Comparison of ENCODE assay signal across 9 mouse cellular contexts in the genomic region with DNA sequence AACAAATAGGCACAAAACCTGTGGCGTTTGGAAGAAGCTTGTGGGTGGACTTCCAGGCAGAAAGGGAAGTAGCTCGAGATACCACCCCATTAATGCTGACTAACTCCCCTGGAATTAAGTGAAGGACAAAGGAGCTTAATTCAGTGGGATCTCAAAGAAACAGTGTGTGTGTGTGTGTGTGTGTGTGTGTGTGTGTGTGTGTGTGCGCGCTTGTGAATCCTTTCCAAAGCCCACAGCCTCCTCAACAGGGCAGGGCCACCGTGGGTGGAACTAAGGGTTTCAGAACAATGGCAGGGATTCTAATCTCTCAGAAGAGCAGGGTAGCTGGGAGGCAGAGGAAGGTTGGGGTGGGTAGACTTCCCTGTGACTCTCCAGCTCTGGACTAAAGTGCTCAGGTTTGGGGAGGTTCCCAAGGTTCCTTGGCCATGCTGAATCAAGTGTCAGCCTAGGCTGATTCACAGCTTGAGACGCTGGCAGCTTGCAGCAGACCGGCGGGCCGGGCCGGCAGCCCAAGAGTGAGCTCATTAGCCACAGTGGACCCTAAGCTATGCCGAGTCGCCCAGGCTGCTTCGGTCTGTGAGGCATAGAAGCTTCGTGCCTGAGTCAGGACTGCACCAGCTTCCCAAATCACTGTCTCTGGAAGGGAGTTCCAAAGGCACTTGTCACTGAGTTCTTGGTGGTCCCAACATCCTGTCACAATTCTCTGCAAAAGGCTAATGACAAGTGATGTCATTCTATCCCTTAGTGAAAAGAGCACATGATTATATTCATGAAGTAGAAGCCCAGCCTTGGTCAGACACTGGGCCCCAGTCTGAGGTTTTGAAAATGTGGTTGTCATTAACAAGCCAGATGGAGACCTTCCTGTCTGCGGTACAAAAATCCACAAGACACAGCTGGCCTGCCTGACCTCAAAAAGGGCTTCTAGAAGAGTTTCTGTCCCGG. TPM values are rescaled to one million over a fixed set of nuclear protein-coding genes. Genes with fewer than 3 reads are reported as not detected.
A peak's percentile ranks its signal among the peaks of the same experiment; 100 is the strongest.
DNase-seq lines count a peak whose midpoint lies in the region; ATAC-seq and TF ChIP-seq lines count a peak whose summit lies in the region.
"Had no signal": no experiment of that assay in that cellular context is flagged by ENCODE, and none has a peak within 500 bp of the region (broad histone marks: within the 10 kb centered on the region; RNA-seq: fewer than 3 reads in every experiment).

No protein-coding gene starts in this region.

- TF ChIP-seq EP300 in CH12.LX (IDR thresholded peaks at IDR 0.05; ENCODE audit: low read length): peak; percentile 78
- no peak for TF ChIP-seq EP300 in heart, postnatal 0 days (IDR thresholded peaks at IDR 0.05; ENCODE audit: low read depth)

- peaks cover 8 to 31% of the 10 kb centered on the region in 2 experiments; a peak in 3 of 4 replicates for H3K4me1 ChIP-seq in CH12.LX (ENCODE audit: control insufficient read depth in 1 of 2, insufficient read depth in 2 of 2)
- H3K4me1 ChIP-seq in heart, postnatal 0 days (ENCODE audit: control insufficient read depth, insufficient read depth): peaks cover 12% of the 10 kb centered on the region; the same call in 1 of the 2 replicates
- no peaks in the 10 kb centered on the region; the same call in 1 of the 2 replicates for H3K4me1 ChIP-seq in neural tube, embryonic 11.5 days (ENCODE audit: control insufficient read depth, insufficient read depth, low read length)
- H3K4me1 ChIP-seq in kidney, adult 2 months (ENCODE audit: control insufficient read depth, insufficient read depth, low read length): no peaks in the 10 kb centered on the region; the same call in 1 of the 2 replicates

- dilution Hi-C loops in CH12.LX (cut with MboI; ENCODE audit: extremely low pct_ligation_motif_present, extremely low pct_unique_long_range_greater_than_20kb, low sequenced_read_pairs): no loop called here

- no peak overlapping the region for H3K4me3 ChIP-seq in CH12.LX (replicated peaks in 1 of 3; ENCODE audit: low read depth in 2 of 3, low read length in 2 of 3, poor library complexity in 1 of 3)
- no peak overlapping the region for H3K4me3 ChIP-seq in heart, postnatal 0 days (ENCODE audit: low read depth, low read length)
- no peak overlapping the region for H3K4me3 ChIP-seq in neural tube, embryonic 11.5 days (ENCODE audit: low read depth, low read length)
- no peak overlapping the region for H3K4me3 ChIP-seq in kidney, adult 2 months (ENCODE audit: insufficient read depth, low read depth, low read length)

- H3K36me3 ChIP-seq in CH12.LX (replicated peaks in 1 of 2; ENCODE audit: control insufficient read depth in 1 of 2, insufficient read depth in 1 of 2, low read length in 1 of 2): no peaks in the 10 kb centered on the region
- H3K36me3 ChIP-seq in heart, postnatal 0 days (replicated peaks; ENCODE audit: control insufficient read depth, insufficient read depth, low read length): no peaks in the 10 kb centered on the region
- no peaks in the 10 kb centered on the region for H3K36me3 ChIP-seq in neural tube, embryonic 11.5 days (ENCODE audit: control insufficient read depth, insufficient read depth, low read length)
- no peaks in the 10 kb centered on the region for H3K36me3 ChIP-seq in kidney, adult 2 months (ENCODE audit: control insufficient read depth, insufficient read depth, low read length)

- TF ChIP-seq CTCF in CH12.LX (conservative IDR thresholded peaks at IDR 0.05 in 1 of 2, IDR thresholded peaks at IDR 0.05 in 1 of 2; ENCODE audit: low read depth in 2 of 2, low read length in 2 of 2): no peak
- no peak for TF ChIP-seq CTCF in heart, postnatal 0 days (IDR thresholded peaks at IDR 0.05; ENCODE audit: low read depth)
- TF ChIP-seq CTCF in kidney, adult 2 months (conservative IDR thresholded peaks at IDR 0.05; ENCODE audit: insufficient read depth, insufficient read length, low read depth, low read length): no peak

- H3K27me3 ChIP-seq in CH12.LX (replicated peaks): peaks cover 3% of the 10 kb centered on the region
- no peaks in the 10 kb centered on the region for H3K27me3 ChIP-seq in heart, postnatal 0 days (ENCODE audit: control insufficient read depth, insufficient read depth, low read length)
- no peaks in the 10 kb centered on the region for H3K27me3 ChIP-seq in neural tube, embryonic 11.5 days (ENCODE audit: control insufficient read depth, insufficient read depth, low read length)
- no peaks in the 10 kb centered on the region for H3K27me3 ChIP-seq in kidney, adult 2 months (replicated peaks; ENCODE audit: control insufficient read depth, insufficient read depth, low read length)

- TF ChIP-seq RAD21 in CH12.LX (IDR thresholded peaks at IDR 0.05; ENCODE audit: low read depth, low read length): no peak

- peak; percentile 40 for ATAC-seq in heart, postnatal 0 days (ENCODE audit: insufficient read depth, low read depth)
- ATAC-seq in neural tube, embryonic 11.5 days (ENCODE audit: insufficient read depth, low FRiP score, low TSS enrichment): no peak

- H3K79me2 ChIP-seq in CH12.LX (replicated peaks; ENCODE audit: control insufficient read depth, extremely low read depth, insufficient read depth, poor library complexity, severe bottlenecking): no peaks in the 10 kb centered on the region

- TF ChIP-seq POLR2A in CH12.LX (IDR thresholded peaks at IDR 0.05; ENCODE audit: low read depth, low read length): no peak
- TF ChIP-seq POLR2A in kidney, adult 2 months (IDR thresholded peaks at IDR 0.05; ENCODE audit: low read depth, low read length): no peak

- no peak overlapping the region for H3K27ac ChIP-seq in CH12.LX (ENCODE audit: insufficient read depth, low read depth)
- peak overlapping the region; percentile 35 for H3K27ac ChIP-seq in heart, postnatal 0 days (ENCODE audit: low read depth)
- H3K27ac ChIP-seq in neural tube, embryonic 11.5 days (ENCODE audit: low read depth, low read length): no peak overlapping the region
- no peak overlapping the region for H3K27ac ChIP-seq in kidney, adult 2 months (ENCODE audit: insufficient read depth, low read depth, low read length)
- H3K27ac ChIP-seq: macrophage had no signal

- in situ Hi-C loops in CH12.LX (cut with MboI; ENCODE audit: low pct_ligation_motif_present, low pct_unique_long_range_greater_than_20kb, low sequenced_read_pairs): loop anchor here (25.0 kb wide), 1 partner anchor 735 kb away; no protein-coding TSS in a partner anchor

- WGBS in heart, postnatal 0 days: 42% methylated on average over 16 of the region's 16 CpGs
- 43% methylated on average over 16 of the region's 16 CpGs for WGBS in neural tube, embryonic 11.5 days
- 63% methylated on average over 16 of the region's 16 CpGs for WGBS in kidney, adult 2 months

- H3K9me3 ChIP-seq in CH12.LX (replicated peaks; ENCODE audit: low read length): no peaks in the 10 kb centered on the region
- H3K9me3 ChIP-seq in heart, postnatal 0 days (replicated peaks; ENCODE audit: control insufficient read depth, low read length): no peaks in the 10 kb centered on the region
- no peaks in the 10 kb centered on the region for H3K9me3 ChIP-seq in neural tube, embryonic 11.5 days (ENCODE audit: control insufficient read depth, low read length)

- no peak overlapping the region for H3K9ac ChIP-seq in CH12.LX (ENCODE audit: insufficient read depth, low read depth)
- H3K9ac ChIP-seq in heart, postnatal 0 days (replicated peaks; ENCODE audit: low read depth, low read length): no peak overlapping the region
- H3K9ac ChIP-seq in neural tube, embryonic 11.5 days (ENCODE audit: low read length): no peak overlapping the region

- peak; percentile 65 for DNase-seq in CH12.LX (ENCODE audit: extremely low read depth)
- peak; percentile 56 to 60 for DNase-seq in adrenal gland, postnatal 36 days
- DNase-seq in fibroblast of lung, adult 2 months (ENCODE audit: low read depth): peak; percentile 98
- peak; percentile 30 for DNase-seq in heart, postnatal 0 days (ENCODE audit: low spot score)
- DNase-seq in neural tube, embryonic 11.5 days (ENCODE audit: low spot score): peak; percentile 27
- no peak for DNase-seq in thymus, postnatal 25 days
- DNase-seq in kidney, adult 2 months: no peak
- no peak for DNase-seq in urinary bladder, adult 18-20 months (ENCODE audit: low spot score in 2 of 2)

- H3K4me2 ChIP-seq in CH12.LX (ENCODE audit: insufficient read depth, low read depth, poor library complexity, severe bottlenecking): no peak overlapping the region; the same call in 1 of the 2 replicates
- H3K4me2 ChIP-seq in heart, postnatal 0 days (ENCODE audit: low read depth, low read length): no peak overlapping the region
- no peak overlapping the region for H3K4me2 ChIP-seq in neural tube, embryonic 11.5 days (ENCODE audit: low read depth)

TF ChIP-seq in CH12.LX, 34 proteins besides CTCF, POLR2A, EP300 and RAD21 (continues in another document):
- TF ChIP-seq SIN3A (IDR thresholded peaks at IDR 0.05; ENCODE audit: low read length) (0 out of 2 replicates have a peak, but pooled peaks have one; percentile 21), CHD2 (IDR thresholded peaks at IDR 0.05; ENCODE audit: low read length) (no peak), CHD1 (IDR thresholded peaks at IDR 0.05; ENCODE audit: low read depth, low read length) (no peak), TCF12 (IDR thresholded peaks at IDR 0.05; ENCODE audit: low read depth, low read length) (peak; percentile 70), IRF4 (IDR thresholded peaks at IDR 0.05; ENCODE audit: low read depth, low read length) (0 out of 2 replicates have a peak, but pooled peaks have one; percentile 11), MAZ (IDR thresholded peaks at IDR 0.05; ENCODE audit: low read depth, low read length) (no peak), ELF1 (IDR thresholded peaks at IDR 0.05; ENCODE audit: low read depth, low read length) (no peak), MEF2A (IDR thresholded peaks at IDR 0.05; ENCODE audit: borderline replicate concordance, low read depth, low read length) (peak; percentile 38; the same call in 1 of the 2 replicates), ETS1 (conservative IDR thresholded peaks at IDR 0.05; ENCODE audit: low read depth, low read length) (peak; percentile 87), RCOR1 (conservative IDR thresholded peaks at IDR 0.05; ENCODE audit: low read depth, low read length) (peak; percentile 63; the same call in 1 of the 2 replicates), BHLHE40 (IDR thresholded peaks at IDR 0.05; ENCODE audit: low read depth, low read length) (peak; percentile 73), ZNF384 (IDR thresholded peaks at IDR 0.05; ENCODE audit: low read depth, low read length) (no peak), MAFK (IDR thresholded peaks at IDR 0.05; ENCODE audit: insufficient replicate concordance, low read length) (peak; percentile 75; the same call in 1 of the 2 replicates)

RNA-seq across cellular contexts. Expression of a gene that starts 59.6 kb away (rescaled TPM):
- total RNA-seq in CH12.LX (2012; rRNA removed) (2.5 and 2.6 TPM in 2 replicates), CH12.LX (2014; rRNA removed) (4.6 TPM in 2 replicates)
- polyA plus RNA-seq in CH12.LX (2012; ENCODE audit: insufficient read length, low read depth): 3.2 and 3.3 TPM in 2 replicates
- 10 to 100 TPM in 1 of 2 experiments, 1 to 10 TPM in 1; 8.9 to 32.5 TPM for total RNA-seq in adrenal gland, postnatal 36 days (2021)
- 8.0 and 9.3 TPM in 2 replicates for total RNA-seq in heart, postnatal 0 days (2014; rRNA removed; ENCODE audit: low replicate concordance)
- polyA plus RNA-seq in heart, postnatal 0 days (2015; fragmentation: Nextera tagmentation; extraction: Ambion mirVana): 3.7 and 4.6 TPM in 2 replicates
- polyA plus RNA-seq in neural tube, embryonic 11.5 days (2014; fragmentation: Nextera tagmentation; extraction: Ambion mirVana): 8.1 and 8.6 TPM in 2 replicates
- polyA plus RNA-seq in kidney, adult 2 months (2012; rRNA removed): 6.0 and 7.3 TPM in 2 replicates

Comparison
In these comparisons a context has a peak if more than half of its experiments do, and no peak if none do; other contexts are left out.
1. DNase-seq: peak in CH12.LX (single experiment), adrenal gland, postnatal 36 days (2 of 2), fibroblast of lung, adult 2 months (single experiment), heart, postnatal 0 days (single experiment) and neural tube, embryonic 11.5 days (single experiment); none in thymus, postnatal 25 days (single experiment), kidney, adult 2 months (single experiment) and urinary bladder, adult 18-20 months (0 of 2).